Mouse (Mus musculus) spleen, adult 18-20 months (tissue): Measurements from ENCODE around the gene Lrrc34.

ENCODE experiments used
- DNase-seq, 2 experiments: peaks; one replicate each; pipeline ENCODE4 v3.0.0; 2022; ENCODE audit warnings: mixed read lengths in 2 of 2

Gene Lrrc34

DNA sequence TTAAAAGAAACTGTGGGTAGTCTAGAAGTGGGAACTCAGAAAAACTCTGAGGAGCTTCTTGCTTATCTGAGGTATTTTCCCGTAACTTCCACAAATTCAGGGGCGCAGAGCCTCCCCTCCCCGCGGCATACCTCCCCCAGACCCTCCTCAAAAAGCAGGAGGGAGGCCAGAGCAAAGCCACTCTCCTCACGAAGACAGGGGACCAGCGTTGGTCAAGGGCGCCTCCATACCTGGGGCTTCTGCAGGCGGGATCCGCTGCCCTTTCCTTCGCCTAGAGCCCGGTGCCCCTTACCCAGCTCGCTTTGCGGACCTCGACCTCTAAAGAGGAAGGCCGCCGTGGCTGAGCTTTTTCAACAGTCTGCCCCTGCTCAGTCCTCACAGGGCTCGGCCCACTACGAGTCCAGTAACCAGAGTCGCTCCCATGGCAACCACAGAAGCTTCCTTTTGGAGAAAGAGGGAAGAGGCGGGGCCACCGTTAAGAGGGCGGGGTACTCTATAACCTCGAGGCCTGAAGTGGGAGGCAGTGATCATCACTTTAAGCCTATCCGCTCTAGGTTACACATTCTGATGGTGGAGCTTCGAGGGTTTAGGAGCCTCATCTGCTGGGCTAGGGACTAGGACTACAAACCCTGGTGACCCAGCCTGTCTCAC, at the start of gene Lrrc34:
Gene Lrrc34, minus strand, starts transcription at position 430 of the 651 bp plus-strand sequence.
- no peak for DNase-seq

DNA sequence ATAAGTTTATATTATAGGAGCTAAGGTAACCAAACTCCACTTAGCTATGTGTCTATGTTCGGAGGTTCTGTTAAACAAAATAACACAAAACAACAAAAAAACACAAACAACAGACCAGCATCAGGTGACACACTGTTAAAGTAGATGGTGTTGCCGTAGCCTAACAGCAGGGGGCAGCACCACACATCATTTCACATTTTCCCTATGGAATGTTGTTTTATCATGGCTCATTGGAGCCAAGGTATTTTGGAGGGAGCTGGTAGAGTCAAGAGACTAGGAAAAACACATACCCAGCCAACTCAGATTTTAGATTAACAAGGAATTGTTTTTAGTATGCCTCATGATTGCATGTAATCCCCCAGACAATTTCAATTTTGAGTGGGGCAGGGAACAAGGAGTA, 48.7 kb upstream of the Lrrc34 start:
- peak in 1 of 2 experiments; percentile 8 for DNase-seq

DNA sequence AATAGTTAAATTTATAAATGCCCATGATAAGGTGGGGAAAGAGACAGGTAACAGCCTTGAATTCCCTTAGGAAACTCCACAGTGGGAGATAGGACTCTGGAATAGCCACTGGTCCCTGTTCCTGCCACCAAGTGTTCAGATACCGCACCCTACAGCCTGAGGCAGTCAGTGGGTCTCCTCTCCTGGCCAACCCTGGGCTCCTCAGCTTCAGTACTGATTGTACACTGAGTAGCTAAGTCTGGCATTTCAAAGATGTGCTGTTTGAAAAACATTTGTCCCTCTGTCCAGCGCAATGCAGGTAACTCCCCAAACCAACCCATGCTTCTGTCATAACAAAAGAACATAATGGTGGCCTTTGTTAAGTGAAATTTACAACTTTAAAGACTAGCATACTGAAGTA, 48.0 kb upstream of the Lrrc34 start:
- DNase-seq = no peak

DNA sequence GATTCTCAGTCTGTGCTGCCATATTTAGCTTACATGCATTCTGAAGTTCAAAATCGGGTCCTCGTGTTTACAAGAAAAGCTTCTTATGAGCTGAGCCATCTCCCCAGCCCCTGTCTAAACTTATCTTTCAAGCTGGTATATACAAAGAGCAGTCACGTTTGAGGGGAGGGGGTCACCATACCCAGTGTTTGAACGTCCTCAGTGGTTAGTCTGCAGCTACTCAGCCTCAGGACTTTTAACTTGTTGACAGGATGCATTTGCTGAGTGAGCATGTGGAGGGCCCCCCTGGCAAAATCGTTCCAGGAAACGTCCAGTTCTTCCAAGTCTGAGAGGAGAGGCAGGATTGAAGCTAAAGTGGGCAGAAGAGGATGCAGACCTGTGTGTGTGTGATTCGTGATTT, 43.3 kb upstream of the Lrrc34 start:
- DNase-seq = no peak

DNA sequence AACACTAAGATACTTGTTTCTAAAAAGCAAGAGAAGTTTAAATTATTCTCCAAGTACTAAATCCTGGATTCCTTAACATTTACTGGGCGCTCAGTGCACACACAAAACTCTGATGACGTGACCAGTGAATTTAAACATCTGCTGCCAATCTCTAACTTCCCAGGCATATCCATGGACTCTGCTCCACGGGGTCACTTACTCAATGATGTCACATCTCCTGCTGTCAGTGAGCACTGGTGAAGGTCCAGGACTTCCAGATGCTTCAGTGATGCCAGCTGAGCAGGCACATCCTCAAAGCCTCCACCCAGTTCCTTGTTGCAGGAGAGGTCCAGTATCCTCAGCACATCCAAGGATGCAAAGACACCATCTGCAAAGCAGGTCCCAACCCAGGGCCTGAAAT, 39.5 kb upstream of the Lrrc34 start:
- DNase-seq = no peak

DNA sequence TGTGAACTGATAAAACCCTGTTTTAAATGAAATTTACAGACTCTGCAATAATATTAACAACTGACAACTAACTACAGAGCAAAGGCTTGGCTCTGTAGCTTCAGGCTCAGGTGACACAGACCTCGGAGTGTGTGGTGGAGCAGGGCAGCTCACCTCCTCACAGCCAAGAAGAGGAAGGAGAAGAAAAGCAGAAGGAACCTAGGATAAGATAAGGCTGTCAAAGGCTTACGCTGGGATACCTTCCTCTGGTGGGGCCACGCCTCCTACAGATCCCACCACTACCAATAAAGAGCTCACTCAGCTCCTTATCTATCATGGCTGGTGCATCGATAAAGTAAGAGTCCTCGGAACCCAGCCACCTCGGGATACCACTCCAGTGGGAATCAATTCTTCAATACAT, 35.5 kb upstream of the Lrrc34 start:
- DNase-seq = no peak

DNA sequence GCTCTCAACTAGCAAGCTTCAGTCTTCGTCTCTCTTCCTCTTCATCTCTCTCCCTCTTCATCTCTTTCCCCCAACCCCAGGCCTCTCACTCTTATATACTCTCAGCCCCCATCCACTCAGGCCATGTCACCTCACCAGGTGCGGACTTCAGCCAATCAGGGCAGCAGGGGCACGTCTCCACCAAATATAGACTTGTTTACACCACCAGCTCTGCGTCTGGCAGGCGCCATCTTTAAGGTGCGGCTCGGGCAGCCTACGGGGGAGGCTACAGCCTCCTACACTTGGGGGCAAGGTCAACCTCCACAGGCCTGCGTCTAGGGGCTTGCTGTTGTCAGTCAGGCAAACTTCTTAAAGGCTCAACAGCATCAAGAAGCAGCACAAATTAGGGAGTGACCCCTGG, 10.8 kb upstream of the Lrrc34 start:
- no peak for DNase-seq

DNA sequence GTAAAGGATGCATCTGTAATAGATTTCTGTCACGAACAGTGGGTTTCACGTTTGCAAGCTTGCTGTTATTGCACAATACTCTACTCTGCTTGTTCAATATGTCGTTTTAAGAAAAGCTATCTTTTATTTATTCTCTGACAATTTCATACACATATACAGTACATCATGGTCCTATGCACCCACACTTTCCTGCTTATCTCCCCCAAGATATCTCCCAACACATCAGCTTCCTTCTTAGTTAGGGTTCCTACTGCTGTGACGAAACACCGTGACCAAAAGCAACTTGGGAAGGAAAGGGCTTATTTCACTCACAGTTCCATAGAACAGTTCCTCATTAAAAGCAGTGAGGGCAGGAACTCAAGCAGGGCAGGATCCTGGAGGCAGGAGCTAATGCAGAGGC, 8.3 kb upstream of the Lrrc34 start:
- no peak for DNase-seq

DNA sequence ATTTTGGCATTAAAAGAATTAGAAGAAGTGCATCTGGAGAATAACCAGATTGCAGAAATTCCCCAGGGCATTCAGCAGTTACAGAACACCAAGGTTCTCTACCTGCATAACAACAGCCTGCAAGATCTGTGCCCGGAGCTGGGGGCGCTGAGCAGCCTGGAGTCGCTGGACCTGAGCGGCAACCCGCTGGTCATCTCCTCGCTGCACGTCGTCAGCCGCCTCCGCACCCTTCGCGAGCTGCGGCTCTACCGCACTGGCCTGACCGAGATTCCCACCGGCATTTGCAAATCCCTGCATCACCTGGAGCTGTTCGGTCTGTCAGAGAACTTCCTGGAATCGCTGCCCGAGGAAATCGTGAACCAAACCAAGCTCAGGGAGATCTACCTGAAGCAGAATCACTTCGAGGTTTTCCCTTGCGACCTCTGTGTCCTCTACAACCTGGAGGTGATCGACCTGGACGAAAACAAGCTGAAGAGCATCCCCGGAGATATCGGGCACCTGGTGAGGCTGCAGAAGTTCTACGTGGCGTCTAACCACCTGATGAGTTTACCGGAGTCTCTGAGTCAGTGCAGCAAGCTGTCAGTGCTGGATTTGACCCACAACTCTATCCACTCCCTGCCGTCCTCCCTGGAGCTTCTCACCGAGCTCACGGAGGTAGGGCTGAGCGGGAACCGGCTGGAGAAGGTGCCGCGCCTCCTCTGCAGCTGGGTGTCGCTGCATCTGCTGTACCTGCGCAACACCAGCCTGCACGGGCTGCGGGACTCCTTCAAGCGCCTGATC, 2.6 kb upstream of the Lrrc34 start:
- DNase-seq = no peak

DNA sequence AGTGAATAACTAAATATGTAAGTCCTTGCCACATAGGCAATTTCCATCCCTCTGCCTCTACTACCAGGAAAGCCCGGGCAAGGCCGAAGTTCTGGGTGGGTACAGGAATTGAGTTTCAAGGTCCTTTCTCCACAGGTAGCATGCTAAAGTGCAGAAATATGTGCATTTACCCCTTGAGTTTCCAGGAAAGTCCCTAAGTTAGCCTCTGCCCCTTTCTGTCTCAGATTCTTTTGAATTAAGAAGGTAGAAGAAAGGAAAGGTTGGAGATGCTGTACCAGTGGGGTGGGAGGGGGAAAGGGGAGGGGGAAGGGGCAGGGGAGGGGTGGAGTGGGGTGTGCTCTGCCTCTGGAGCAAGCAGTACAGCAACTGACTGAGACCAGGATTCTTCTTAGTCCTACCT, 797 bp upstream of the Lrrc34 start:
- DNase-seq = no peak

DNA sequence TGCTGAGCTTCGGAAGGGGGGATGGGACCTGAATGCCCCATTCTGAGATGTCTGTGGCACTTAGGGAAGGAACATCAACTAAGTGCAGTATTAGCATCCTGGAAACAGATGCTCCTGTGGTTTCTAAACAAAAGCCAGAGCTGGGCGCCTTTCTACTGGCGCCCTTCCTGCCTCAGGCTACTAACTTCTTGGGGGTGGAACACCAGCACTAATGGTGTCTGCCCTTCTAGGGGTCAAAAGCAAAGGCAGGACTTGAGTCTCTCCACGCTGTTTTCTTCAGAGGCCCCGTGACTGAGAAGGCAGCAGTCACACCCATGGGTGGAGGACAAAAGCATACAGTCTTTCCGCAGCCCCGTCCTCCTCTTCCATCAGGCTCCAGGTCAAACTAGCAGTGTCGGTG, 908 bp downstream of the Lrrc34 start:
- DNase-seq = no peak

DNA sequence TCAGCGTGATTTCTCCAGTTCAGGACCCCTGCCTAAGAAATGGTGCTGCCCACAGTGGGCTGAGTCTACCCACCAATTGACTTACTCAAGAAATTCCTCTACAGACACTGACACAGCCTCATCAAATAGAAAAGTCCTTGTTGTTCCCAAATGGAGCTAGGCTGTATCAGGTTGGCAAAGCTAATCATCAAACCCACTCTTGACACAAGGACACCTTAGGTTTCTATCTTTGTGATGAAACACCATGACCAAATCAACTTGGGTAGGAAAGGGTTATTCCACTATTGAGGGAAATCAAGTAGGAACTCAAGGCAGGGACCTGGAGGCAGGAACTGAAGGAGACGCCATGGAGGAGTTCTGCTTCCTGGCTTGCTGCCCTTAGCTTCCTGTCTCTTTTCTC, 3.5 kb downstream of the Lrrc34 start, which contains the start of gene Lrriq4:
Gene Lrriq4, plus strand, starts transcription at position 301 of the 400 bp plus-strand sequence.
- no peak for DNase-seq

DNA sequence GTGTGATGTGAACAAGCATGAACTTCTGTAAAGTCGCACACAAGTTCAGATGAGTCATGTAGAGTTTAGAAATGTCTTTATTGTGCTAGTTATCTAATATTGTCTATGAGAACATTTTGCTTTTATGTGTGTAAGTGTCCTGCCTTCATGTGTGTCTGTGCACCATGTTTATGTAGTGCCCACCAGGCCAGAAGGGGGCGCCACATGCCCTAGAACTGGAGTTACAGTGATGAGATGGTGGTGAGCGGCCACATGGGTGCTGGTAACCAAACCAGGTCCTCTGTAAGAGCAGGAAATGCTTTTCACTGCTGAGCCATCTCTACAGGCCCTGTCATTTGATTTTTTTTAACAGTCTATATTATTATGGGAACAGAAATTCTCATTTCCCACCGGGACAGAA, 12.0 kb downstream of the Lrrc34 start:
- no peak for DNase-seq

DNA sequence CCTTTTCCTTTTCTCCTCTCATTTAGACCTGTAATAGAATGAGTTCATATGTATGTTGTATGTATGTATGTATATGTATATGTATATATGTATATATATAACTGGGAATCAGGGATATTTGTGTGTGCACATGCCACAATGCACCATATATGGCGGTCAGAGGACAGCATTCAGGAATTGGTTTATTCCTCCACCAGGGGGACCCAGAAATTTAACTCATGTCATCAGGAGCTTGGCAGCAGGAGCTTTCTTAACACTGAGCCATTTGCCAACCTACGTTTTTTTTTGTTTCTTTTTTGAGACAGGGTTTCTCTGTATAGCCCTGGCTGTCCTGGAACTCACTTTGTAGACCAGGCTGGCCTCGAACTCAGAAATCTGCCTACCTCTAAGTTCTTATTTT, 14.0 kb downstream of the Lrrc34 start:
- no peak for DNase-seq

DNA sequence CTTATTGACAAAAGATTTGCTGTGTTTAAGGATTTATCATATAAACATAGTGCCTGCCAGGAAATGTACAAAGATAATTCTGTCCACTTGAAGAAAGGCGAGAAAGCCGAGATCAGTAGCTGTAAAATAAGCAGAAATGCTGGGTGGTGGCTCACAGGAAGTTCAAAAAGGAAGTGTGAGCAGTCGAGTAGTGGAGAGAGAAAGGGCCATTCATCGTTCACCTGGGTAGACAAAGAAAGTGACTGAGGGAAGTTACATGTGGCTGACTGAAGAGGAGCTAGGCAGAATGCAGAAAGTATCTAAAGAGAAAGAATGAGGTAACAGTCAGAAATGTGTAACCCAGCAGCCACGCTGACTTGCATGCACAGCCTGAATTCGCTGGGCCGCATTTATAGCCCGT, 27.5 kb downstream of the Lrrc34 start:
- no peak for DNase-seq

DNA sequence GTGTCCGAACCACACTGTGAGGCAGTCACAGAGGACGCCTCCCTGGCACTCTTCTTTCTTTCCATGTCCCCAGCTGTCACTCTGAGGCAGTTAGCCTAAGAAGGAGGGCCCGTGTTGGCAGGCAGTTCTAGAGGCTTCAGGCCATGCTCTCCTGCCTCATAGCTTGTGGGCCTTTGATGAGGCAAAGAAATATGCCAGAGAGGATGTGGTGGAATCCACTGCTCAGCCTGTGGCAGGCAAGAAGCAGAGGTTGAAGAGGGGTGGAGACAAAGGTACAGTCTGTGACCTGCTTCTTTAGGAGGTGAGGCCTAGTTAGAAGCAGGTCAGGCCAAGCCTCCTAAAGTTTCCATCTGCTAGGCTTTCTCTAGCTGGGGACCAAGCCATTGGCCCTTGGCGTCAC, 36.7 kb downstream of the Lrrc34 start:
- no peak for DNase-seq

DNA sequence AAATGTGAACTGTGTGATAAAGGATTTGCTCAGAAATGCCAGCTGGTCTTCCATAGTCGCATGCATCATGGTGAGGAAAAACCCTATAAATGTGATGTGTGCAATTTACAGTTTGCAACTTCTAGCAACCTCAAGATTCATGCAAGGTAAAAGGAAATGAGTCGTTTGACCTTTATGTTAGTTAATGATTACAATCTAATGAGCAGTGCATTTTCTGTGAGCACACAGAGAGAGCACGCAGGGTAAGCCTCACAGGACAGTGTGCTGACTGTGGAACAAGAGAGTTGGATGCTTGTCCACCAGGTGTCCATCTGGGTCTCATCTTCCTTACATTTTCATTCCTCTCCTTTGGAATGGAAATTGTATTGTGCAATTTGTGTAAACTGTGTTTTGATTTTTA, 38.7 kb downstream of the Lrrc34 start:
- no peak for DNase-seq

DNA sequence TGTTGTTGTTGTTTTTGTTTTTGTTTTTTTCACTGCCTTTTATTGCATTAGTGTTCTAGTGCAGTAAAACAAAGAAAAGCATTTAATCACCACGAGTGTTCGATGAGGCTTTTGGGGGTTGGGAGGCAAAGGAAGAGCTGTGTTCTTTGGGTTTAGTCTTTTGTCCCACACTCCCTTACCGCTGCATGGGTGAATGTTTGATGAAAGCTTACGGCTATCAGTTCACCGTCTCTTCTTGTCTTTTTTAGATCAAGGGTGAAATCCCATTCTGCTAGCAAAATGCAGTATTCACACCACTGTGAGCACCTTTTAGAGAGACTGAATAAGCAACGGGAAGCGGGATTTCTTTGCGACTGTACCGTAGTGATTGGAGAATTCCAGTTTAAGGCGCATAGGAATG, 44.4 kb downstream of the Lrrc34 start:
- no peak for DNase-seq

DNA sequence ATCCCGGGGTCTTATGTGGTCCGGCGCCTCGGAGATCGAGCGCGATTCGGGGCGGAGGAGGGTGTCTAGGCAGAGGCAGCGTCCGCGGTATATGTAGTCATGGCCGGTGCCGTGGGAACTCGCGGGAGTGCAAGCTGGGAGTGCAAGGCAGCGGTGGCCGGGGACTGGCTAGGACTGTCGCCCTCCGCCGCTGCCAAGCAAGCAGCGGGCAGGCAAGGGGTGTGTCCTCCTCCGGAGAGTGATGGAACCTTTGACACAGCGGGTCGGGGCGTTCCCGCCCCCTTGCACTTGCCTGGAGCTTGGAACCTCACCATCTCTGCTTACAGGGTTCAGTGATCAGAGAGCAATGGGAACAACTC, 45.0 kb downstream of the Lrrc34 start:
- DNase-seq = no peak

DNA sequence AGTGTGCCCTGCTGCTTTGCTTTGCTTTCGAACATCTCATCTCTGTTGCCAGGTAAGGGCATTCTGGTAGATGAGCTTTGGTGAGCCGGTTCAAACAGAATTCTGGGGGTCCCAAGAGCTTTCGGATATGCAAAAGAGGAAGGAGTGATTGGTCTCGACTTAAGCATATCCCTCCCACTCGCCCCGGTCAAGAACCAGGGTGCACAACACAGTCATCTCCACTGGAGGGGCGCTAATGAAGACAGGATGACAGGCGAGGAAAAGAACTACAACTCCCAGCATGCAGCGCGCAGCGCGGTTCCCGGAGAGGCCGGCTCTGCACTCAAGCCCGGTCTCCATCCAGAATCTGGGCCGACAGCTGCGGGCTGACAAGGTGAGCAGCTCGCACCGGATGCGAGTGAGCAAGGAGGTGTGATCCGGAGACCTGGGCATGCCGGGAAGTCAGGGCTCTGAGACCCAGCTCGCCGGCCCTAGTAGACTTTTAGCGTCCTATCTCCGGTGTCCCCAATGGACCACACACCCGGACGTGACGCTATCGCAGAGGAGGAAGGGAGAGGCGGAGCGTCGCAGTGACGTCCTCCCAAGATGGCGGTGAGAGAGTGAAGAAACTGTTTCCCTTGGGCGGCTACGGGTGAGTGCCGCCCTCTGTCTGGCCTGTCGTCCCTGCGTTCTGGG, 45.5 kb downstream of the Lrrc34 start, which contains the start of gene Mynn:
Gene Mynn, plus strand, starts transcription at position 1 of the 675 bp plus-strand sequence.
- DNase-seq = peak; percentile 94 to 98

DNA sequence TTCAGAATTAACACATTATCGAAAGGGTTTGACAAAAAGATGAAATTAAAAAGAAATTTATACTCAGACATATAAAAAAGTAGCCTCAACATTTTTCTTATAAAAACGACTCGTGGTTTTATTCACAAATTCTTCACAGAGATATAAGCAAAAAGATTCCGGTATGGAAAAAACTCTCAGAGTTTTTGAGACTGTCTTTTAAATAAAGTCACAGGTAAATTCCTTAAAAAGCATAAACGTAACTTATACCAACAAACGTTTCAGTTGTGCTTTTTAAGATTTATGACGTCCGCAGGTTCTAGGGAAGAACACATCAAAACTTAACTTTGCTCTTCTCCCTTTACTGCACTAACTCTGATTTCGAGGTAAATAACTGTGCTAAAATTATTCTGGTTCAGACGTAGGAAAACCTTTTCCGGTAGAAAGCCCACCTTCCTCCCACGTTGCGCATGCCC, 46.0 kb downstream of the Lrrc34 start:
- no peak for DNase-seq

DNA sequence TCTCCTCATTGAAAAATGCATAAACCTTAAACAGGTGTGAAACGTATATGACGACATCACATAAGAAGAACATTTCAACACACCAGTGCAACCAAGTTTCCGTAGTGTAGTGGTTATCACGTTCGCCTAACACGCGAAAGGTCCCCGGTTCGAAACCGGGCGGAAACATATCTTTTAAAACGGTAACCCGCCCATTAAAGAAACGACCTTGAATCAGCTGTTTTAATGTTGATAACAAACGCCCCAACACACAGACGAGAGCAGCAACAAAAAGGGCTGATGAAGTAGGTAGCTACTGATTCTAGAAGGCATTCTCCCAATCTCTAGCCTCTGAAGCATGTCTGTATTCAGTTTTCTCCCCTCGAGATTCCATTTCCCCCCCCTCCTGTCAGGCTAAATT, 46.5 kb downstream of the Lrrc34 start:
- DNase-seq = peak; percentile 77 to 89

DNA sequence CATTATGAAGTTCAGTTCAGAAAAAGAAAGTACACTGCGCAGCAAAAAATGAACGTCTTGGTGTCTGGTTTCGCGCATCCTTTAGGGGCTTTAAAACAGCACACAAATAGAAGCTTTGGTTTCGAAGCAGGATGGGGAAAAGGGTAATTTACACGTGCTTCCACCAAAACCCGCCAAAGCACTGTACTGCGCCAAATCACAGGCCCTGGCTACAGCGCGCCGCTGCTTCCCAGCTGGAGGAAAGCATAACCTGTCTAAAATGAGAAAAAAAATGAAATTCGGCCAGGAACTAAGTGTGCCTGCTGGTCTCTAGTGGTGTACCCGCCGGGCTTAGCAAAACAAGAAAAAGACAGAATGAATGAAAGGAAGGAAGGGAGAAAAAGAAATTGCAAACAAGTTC, 47.0 kb downstream of the Lrrc34 start:
- peak; percentile 20 to 43 for DNase-seq
